Mouse (Mus musculus) ES-Bruce4 (cell line): ENCODE measurements at regions not wholly inside any gene's neighbourhood (a gene's known extent, or its start where the extent isn't known, plus 50 kb on each side); places are given as distances from the start of the nearest gene placed in this dataset.

Source experiments
- H3K27ac ChIP-seq: 2 replicates; pipeline ENCODE4 v1.5.1; 2012; ENCODE audit warnings: low read length, inconsistent platforms; ENCODE audit not compliant: insufficient read depth
- H3K27me3 ChIP-seq: 2 replicates; pipeline ENCODE4 v1.6.1; 2012; ENCODE audit warnings: mild to moderate bottlenecking, low read length, inconsistent platforms; ENCODE audit not compliant: control insufficient read depth, poor library complexity, insufficient read depth, severe bottlenecking
- H3K36me3 ChIP-seq: 2 replicates; pipeline ENCODE4 v1.6.1; 2012; ENCODE audit warnings: inconsistent platforms, mild to moderate bottlenecking, low read length, moderate library complexity; ENCODE audit not compliant: control insufficient read depth, poor library complexity, insufficient read depth, severe bottlenecking
- H3K4me1 ChIP-seq: one replicate; pipeline ENCODE4 v1.8.1; 2011; ENCODE audit warnings: low read length; ENCODE audit not compliant: control insufficient read depth, insufficient read depth
- H3K4me3 ChIP-seq: 2 replicates; pipeline ENCODE4 v1.5.1; 2011; ENCODE audit warnings: low read depth, mild to moderate bottlenecking, low read length
- H3K9ac ChIP-seq: 2 replicates; pipeline ENCODE4 v1.6.1; 2012; ENCODE audit warnings: low read depth, mild to moderate bottlenecking, inconsistent platforms; ENCODE audit not compliant: poor library complexity, severe bottlenecking
- H3K9me3 ChIP-seq: replicated peaks from 2 replicates; pipeline ENCODE4 v1.6.1; 2012; ENCODE audit warnings: mild to moderate bottlenecking, low read length, inconsistent platforms; ENCODE audit not compliant: control insufficient read depth, poor library complexity, insufficient read depth, severe bottlenecking
- CTCF ChIP-seq: IDR thresholded peaks from one replicate; pipeline ENCODE4 v1.8.1; 2011; ENCODE audit warnings: low read depth, low read length
- EP300 ChIP-seq: IDR thresholded peaks from 2 replicates; pipeline ENCODE4 v1.6.1; 2011; ENCODE audit warnings: low read depth, low read length; ENCODE audit not compliant: insufficient read depth
- POLR2A ChIP-seq: IDR thresholded peaks from one replicate; pipeline ENCODE4 v1.8.1; 2011; ENCODE audit warnings: low read length; ENCODE audit not compliant: insufficient read depth

DNA sequence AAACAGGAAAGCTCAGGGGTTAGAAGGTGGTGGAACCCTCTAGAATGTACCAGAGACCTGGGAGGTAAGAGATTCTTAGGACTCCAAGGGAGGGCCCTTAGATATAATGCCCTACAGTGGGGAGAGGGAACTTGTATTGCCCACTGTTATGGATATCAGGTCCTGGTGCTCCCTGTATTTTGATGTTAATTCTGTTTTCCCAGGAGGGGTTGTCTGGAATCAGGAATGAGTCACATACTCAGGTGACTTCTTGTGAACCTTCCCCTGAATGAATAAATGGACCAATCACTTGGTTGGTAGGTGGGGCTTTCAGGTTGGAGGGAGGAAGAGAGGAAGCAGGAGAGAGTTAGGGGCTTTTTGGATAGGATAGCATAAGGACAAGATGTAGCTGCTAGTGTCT, 533.8 kb upstream of the Htr2c start:
- Histone ChIP-seq H3K4me3 (no peak overlapping the region), H3K27me3 (no peaks in the 10 kb centered on the region), H3K9ac (no peak overlapping the region), H3K27ac (no peak overlapping the region), H3K4me1 (no peaks in the 10 kb centered on the region), H3K36me3 (no peaks in the 10 kb centered on the region), H3K9me3 (no peaks in the 10 kb centered on the region)
- no peak for TF ChIP-seq CTCF
- no peak for TF ChIP-seq POLR2A
- no peak for TF ChIP-seq EP300

DNA sequence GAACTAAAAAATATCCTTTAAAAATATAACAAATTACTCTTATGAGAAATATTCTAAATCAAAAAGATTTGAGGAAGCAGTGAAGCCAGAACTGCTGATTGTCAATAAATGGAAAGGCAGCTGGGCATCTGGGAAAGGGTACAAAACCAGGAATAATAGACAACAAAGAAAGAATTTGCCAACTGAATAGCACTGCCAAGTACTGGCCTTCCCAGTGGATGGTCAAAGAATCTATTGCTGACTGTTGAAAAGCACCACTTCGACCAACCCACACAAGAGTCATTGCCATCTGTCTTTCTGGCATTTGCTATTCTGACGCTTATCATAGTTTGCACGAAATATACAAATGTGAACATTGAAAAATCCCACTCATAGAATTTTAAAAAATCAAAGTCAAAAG, 502.4 kb upstream of the Htr2c start:
- Histone ChIP-seq H3K27me3 (no peaks in the 10 kb centered on the region), H3K9me3 (no peaks in the 10 kb centered on the region), H3K36me3 (no peaks in the 10 kb centered on the region), H3K27ac (no peak overlapping the region), H3K9ac (no peak overlapping the region), H3K4me1 (no peaks in the 10 kb centered on the region), H3K4me3 (no peak overlapping the region)
- TF ChIP-seq EP300, result no peak
- no peak for TF ChIP-seq CTCF
- TF ChIP-seq POLR2A, result no peak

DNA sequence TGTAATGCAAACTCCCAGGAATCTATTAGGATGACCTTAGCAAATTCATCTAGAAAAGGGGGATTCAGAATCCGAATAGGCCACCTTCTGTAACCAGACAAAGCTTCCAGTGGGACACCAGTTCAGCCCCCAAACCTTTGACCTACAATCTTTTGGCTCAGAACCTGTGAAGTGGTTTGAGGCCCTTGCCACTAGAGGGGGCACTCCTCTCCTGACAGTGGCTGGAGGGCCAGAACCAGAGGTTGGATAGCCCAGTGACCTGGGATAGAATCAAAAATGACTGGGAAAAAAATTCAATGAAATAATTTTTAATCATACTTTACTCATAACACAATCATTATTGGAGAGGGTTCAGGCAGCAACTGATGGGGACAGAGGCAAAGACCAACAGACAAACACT, 484.7 kb upstream of the Htr2c start:
- TF ChIP-seq POLR2A, result no peak
- peak; percentile 25 for TF ChIP-seq CTCF

DNA sequence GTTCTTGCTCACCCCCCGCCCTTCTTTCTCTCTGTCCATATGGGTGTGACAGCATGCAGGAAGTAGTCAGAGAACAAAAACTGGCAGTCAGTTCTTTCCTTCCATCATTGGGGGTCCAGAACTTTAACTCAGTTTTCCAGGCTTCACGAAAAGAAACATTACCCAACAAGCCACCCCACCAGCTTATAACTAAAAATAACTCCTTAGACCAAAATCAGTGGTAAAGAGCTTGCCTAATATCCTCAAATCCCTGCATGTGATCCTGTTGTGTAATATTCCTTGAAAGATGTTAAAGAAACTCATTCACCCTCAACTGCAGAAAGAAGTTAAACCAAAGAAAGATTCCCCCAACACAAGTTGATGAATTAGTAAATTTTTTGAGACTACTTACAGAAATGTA, 449.8 kb upstream of the Htr2c start:
- Histone ChIP-seq H3K9ac (no peak overlapping the region), H3K4me3 (no peak overlapping the region), H3K27ac (no peak overlapping the region), H3K27me3 (no peaks in the 10 kb centered on the region), H3K9me3 (no peaks in the 10 kb centered on the region), H3K36me3 (no peaks in the 10 kb centered on the region), H3K4me1 (no peaks in the 10 kb centered on the region)
- TF ChIP-seq EP300, result no peak
- no peak for TF ChIP-seq POLR2A
- TF ChIP-seq CTCF, result no peak

More for the DNA sequence above, 484.7 kb upstream of the Htr2c start:
- H3K9me3 ChIP-seq, result no peaks in the 10 kb centered on the region
- no peak overlapping the region for H3K9ac ChIP-seq
- no peaks in the 10 kb centered on the region for H3K4me1 ChIP-seq
- no peaks in the 10 kb centered on the region for H3K27me3 ChIP-seq
- H3K36me3 ChIP-seq, result no peaks in the 10 kb centered on the region
- no peak overlapping the region for H3K4me3 ChIP-seq
- no peak overlapping the region for H3K27ac ChIP-seq

DNA sequence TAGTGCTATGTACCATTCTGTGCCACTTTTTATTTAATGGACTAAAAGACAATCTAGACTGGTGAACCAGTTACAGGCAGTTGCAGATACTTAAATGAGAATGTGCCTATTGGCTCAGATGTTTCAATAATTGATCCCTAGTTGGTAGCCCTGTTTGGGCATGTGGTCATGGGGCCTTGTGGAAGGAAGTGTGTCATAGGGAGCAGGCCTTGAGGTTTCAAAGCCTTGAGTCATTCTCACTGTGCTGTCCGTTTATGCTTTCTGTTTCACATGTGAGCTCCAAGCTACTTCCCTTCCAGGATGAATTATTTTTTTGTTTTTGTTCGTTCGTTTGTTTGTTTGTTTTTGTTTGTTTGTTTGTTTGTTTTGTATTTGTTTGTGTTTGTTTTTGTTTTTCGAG, 449.1 kb upstream of the Htr2c start:
- Histone ChIP-seq H3K9ac (no peak overlapping the region), H3K9me3 (no peaks in the 10 kb centered on the region), H3K36me3 (no peaks in the 10 kb centered on the region), H3K27me3 (no peaks in the 10 kb centered on the region), H3K4me3 (no peak overlapping the region), H3K4me1 (no peaks in the 10 kb centered on the region), H3K27ac (no peak overlapping the region)
- TF ChIP-seq CTCF, result no peak
- TF ChIP-seq POLR2A, result no peak
- no peak for TF ChIP-seq EP300

DNA sequence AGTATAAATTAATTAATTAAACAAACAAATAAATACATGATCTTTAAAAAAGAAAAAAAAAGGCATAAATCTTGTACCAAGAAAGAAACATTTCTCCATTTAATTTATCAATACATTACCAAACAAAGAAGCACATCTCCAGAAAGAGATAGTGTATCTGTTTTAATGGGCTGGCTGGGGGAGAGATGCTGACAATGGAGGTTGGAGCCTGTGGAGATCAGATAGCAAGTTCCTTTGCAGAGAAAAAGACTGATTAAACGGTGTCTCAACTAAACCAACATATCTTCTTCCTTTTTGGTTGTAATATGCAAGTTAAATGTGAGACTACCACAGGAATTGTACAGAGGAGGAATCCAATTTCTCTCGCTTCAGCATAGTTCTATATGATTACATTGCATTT, 433.5 kb upstream of the Htr2c start:
- no peak for TF ChIP-seq EP300
- TF ChIP-seq POLR2A, result no peak
- TF ChIP-seq CTCF, result no peak
- no peaks in the 10 kb centered on the region for H3K4me1 ChIP-seq

DNA sequence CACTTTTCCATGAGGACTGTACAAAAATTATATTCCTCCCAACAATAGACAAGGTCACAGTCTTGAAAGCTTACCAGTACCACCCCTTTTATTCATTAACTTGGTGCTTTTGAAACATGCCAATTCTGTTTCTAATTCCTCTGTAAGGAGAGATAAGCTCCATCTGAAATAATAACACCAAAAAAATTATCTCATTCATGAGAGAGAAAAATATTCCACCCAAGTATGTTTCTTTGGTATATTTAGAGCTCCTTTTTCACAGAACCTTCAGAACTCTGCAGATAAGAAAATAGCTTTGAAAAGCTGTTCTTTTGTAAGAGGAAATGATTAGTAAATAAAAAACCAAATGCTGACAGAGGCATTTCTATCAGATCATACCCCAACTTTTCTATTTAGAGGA, 424.5 kb upstream of the Htr2c start:
- Histone ChIP-seq H3K27ac (no peak overlapping the region), H3K9me3 (no peaks in the 10 kb centered on the region), H3K4me1 (no peaks in the 10 kb centered on the region), H3K36me3 (no peaks in the 10 kb centered on the region), H3K27me3 (no peaks in the 10 kb centered on the region), H3K4me3 (no peak overlapping the region), H3K9ac (no peak overlapping the region)
- TF ChIP-seq EP300 (no peak), POLR2A (no peak), CTCF (no peak)

More for the DNA sequence above, 433.5 kb upstream of the Htr2c start:
- Histone ChIP-seq H3K9ac (no peak overlapping the region), H3K27me3 (no peaks in the 10 kb centered on the region), H3K27ac (no peak overlapping the region), H3K4me3 (no peak overlapping the region), H3K36me3 (no peaks in the 10 kb centered on the region), H3K9me3 (no peaks in the 10 kb centered on the region)
